Mouse (Mus musculus) adrenal gland, postnatal 36 days (tissue): ENCODE data around the gene Adora1. TPM values are rescaled to one million over a fixed set of nuclear protein-coding genes. Genes with fewer than 3 reads are reported as not detected.
A peak's percentile ranks its signal among the peaks of the same experiment; 100 is the strongest.

Source experiments
- DNase-seq, 2 experiments: peaks; one replicate each; pipeline ENCODE4 v3.0.0; 2021; ENCODE audit warnings: mixed read lengths in 1 of 2
- total RNA-seq, 2 experiments: library from RNA; stranded (reverse); gene quantifications; 2 replicates each; pipeline ENCODE4 v1.2.3; 2021

Gene Adora1
- total RNA-seq, 2 experiments from 2014 or later = 110 to 137 TPM

GRCm38 (mm10) chr1:134240701-134241100 lies 5.5 kb upstream of the Adora1 start:
- DNase-seq = no peak

GRCm38 (mm10) chr1:134237438-134237837 lies 2.2 kb upstream of the Adora1 start:
- DNase-seq = no peak

GRCm38 (mm10) chr1:134236142-134236541 lies 911 bp upstream of the Adora1 start:
- DNase-seq = no peak

- peak; percentile 83 to 85 for DNase-seq
These were observed 508 bp downstream of the Adora1 start for GRCm38 (mm10) chr1:134234455-134235390.

GRCm38 (mm10) chr1:134233681-134234454 lies 1.4 kb downstream of the Adora1 start:
- no peak for DNase-seq

GRCm38 (mm10) chr1:134232778-134233531 lies 2.3 kb downstream of the Adora1 start:
- DNase-seq = peak; percentile 86 to 89

- peak; percentile 33 to 56 for DNase-seq
These were observed 2.9 kb downstream of the Adora1 start for GRCm38 (mm10) chr1:134232326-134232725.

- DNase-seq = no peak
These were observed 3.5 kb downstream of the Adora1 start for GRCm38 (mm10) chr1:134231681-134232080.

GRCm38 (mm10) chr1:134231270-134231669 lies 4.0 kb downstream of the Adora1 start:
- DNase-seq = peak; percentile 53 to 65

GRCm38 (mm10) chr1:134230638-134231228 lies 4.5 kb downstream of the Adora1 start:
- DNase-seq = no peak

GRCm38 (mm10) chr1:134229806-134230575 lies 5.2 kb downstream of the Adora1 start:
- no peak for DNase-seq

- DNase-seq = peak in 1 of 2 experiments; percentile 4
These were observed 8.5 kb downstream of the Adora1 start for GRCm38 (mm10) chr1:134226739-134227138.

GRCm38 (mm10) chr1:134225375-134225774 lies 9.9 kb downstream of the Adora1 start:
- DNase-seq = no peak

- DNase-seq = no peak
These were observed 10.5 kb downstream of the Adora1 start for GRCm38 (mm10) chr1:134224649-134225227.

GRCm38 (mm10) chr1:134222122-134223055 lies 12.8 kb downstream of the Adora1 start:
- peak; percentile 89 to 90 for DNase-seq

- no peak for DNase-seq
These were observed 14.1 kb downstream of the Adora1 start for GRCm38 (mm10) chr1:134221172-134221571.

GRCm38 (mm10) chr1:134219608-134220007 lies 15.6 kb downstream of the Adora1 start:
- DNase-seq = no peak

- no peak for DNase-seq
These were observed 17.3 kb downstream of the Adora1 start for GRCm38 (mm10) chr1:134217942-134218341.

GRCm38 (mm10) chr1:134217028-134217481 lies 18.2 kb downstream of the Adora1 start:
- peak; percentile 76 for DNase-seq
